Mouse (Mus musculus): ENCODE data around the gene Rfx8.

GRCm38 (mm10) chr1:39720186-39720585, 611 bp downstream of the Rfx8 start:
- TF ChIP-seq CTCF (IDR thresholded peaks at IDR 0.05; ENCODE audit: control insufficient read depth, insufficient read depth, insufficient replicate concordance, low read depth, low read length) = no peak
- no peak for TF ChIP-seq POLR2A (IDR thresholded peaks at IDR 0.05; ENCODE audit: control insufficient read depth, low read depth, low read length)

Measured in testis, adult 2 months (tissue).